Mouse (Mus musculus) ES-E14 (cell line): Measurements from ENCODE around the gene Rexo2. TPM values are rescaled to one million over a fixed set of nuclear protein-coding genes. Genes with fewer than 3 reads are reported as not detected.

Source experiments
- DNase-seq: peaks from one replicate; pipeline ENCODE4 v3.0.0-alpha.2; 2013; ENCODE audit warnings: low read depth, low spot score
- H3K27ac ChIP-seq: 2 replicates; pipeline ENCODE4 v1.5.1; 2012; ENCODE audit warnings: low read depth, mild to moderate bottlenecking, low read length, moderate library complexity, mixed read lengths; ENCODE audit not compliant: poor library complexity, insufficient read depth, severe bottlenecking
- H3K36me3 ChIP-seq: 2 replicates; pipeline ENCODE4 v1.6.1; 2012; ENCODE audit warnings: mild to moderate bottlenecking, low read length, moderate library complexity, mixed read lengths; ENCODE audit not compliant: control insufficient read depth, poor library complexity, insufficient read depth, severe bottlenecking
- H3K4me1 ChIP-seq, 2 experiments: fragments of 150-350 bp in 1 of 2; sonication (generic) in 1 of 2; 2 replicates each; pipeline ENCODE4 v1.6.1; 2012; ENCODE audit warnings: low read length in 2 of 2, mild to moderate bottlenecking in 1 of 2, mixed read lengths in 1 of 2; ENCODE audit not compliant: control insufficient read depth in 2 of 2, insufficient read depth in 2 of 2, poor library complexity in 1 of 2
- H3K4me3 ChIP-seq, 2 experiments: fragments of 150-350 bp in 1 of 2; sonication (generic) in 1 of 2; 2 replicates each; pipeline ENCODE4 v1.5.1; 2012; ENCODE audit warnings: low read length in 2 of 2, low read depth in 1 of 2, mild to moderate bottlenecking in 1 of 2, mixed read lengths in 1 of 2; ENCODE audit not compliant: insufficient read depth in 1 of 2, poor library complexity in 1 of 2, severe bottlenecking in 1 of 2
- H3K9ac ChIP-seq: 2 replicates; pipeline ENCODE4 v1.6.1; 2012; ENCODE audit warnings: low read depth, mild to moderate bottlenecking, low read length, mixed read lengths; ENCODE audit not compliant: poor library complexity, insufficient read depth, severe bottlenecking
- H3K9me3 ChIP-seq: fragments of 150-350 bp; sonication (generic); 2 replicates; pipeline ENCODE4 v1.6.1; 2012; ENCODE audit warnings: low read depth, mild to moderate bottlenecking, low read length; ENCODE audit not compliant: control insufficient read depth, insufficient read depth
- CHD2 ChIP-seq: IDR thresholded peaks from 2 replicates; pipeline ENCODE4 v1.6.1; 2014; ENCODE audit warnings: mild to moderate bottlenecking, low read depth, low read length, inconsistent platforms
- HCFC1 ChIP-seq: IDR thresholded peaks from 2 replicates; pipeline ENCODE4 v1.6.1; 2012; ENCODE audit warnings: low read length, inconsistent platforms, borderline replicate concordance; ENCODE audit not compliant: insufficient read depth
- MAFK ChIP-seq: IDR thresholded peaks from 2 replicates; pipeline ENCODE4 v1.6.1; 2014; ENCODE audit warnings: mild to moderate bottlenecking, low read depth, low read length, inconsistent platforms; ENCODE audit not compliant: insufficient read depth
- ZC3H11A ChIP-seq: IDR thresholded peaks from 2 replicates; pipeline ENCODE4 v1.6.1; 2012; ENCODE audit warnings: low read depth, mild to moderate bottlenecking, inconsistent platforms, low read length, borderline replicate concordance
- ZNF384 ChIP-seq: IDR thresholded peaks from 2 replicates; pipeline ENCODE4 v1.6.1; 2012; ENCODE audit warnings: low read depth, low read length, inconsistent platforms
- in situ Hi-C, 2 experiments: fragments of 600-800 bp; cut with MboI; formaldehyde crosslinking; loops; one replicate each; pipeline ENCODE4 v1.15.1; 2025; ENCODE audit warnings: low sequenced_read_pairs in 2 of 2, inconsistent platforms in 1 of 2; ENCODE audit not compliant: unreplicated experiment in 2 of 2
- total RNA-seq: library from RNA; depleted of rRNA; stranded (reverse); fragments of 300-350 nt; gene quantifications from 2 replicates; pipeline ENCODE4 v1.2.3, GENCODE M21; 2012

The Rexo2 gene
- total RNA-seq, 1 experiment, result 64.7 TPM

- no peaks in the 10 kb centered on the region for H3K9me3 ChIP-seq
- in situ Hi-C loops, result no loop called here
- H3K9ac ChIP-seq, result peak overlapping the region; percentile 4; the same call in 1 of the 2 replicates
- no peak for DNase-seq
- 0 out of 4 replicates have a peak, but pooled peaks cover 0 to 2% of the 10 kb centered on the region in 2 experiments for H3K4me1 ChIP-seq
- no peaks in the 10 kb centered on the region; the same call in 1 of the 2 replicates for H3K36me3 ChIP-seq
- H3K27ac ChIP-seq, result no peak overlapping the region
- no peak for TF ChIP-seq HCFC1
- no peak for TF ChIP-seq ZNF384
- TF ChIP-seq CHD2, result no peak
- TF ChIP-seq ZC3H11A, result no peak
- no peak for TF ChIP-seq MAFK
- peak overlapping the region; percentile 8 to 64; a peak in 3 of 4 replicates for H3K4me3 ChIP-seq
Measured at GRCm38 (mm10) chr9:48481214-48482134, 1.1 kb upstream of the Rexo2 start.

GRCm38 (mm10) chr9:48479838-48480410 is 499 bp downstream of the Rexo2 start:
- TF ChIP-seq ZNF384 (no peak), ZC3H11A (no peak), CHD2 (no peak), MAFK (no peak; the same call in 1 of the 2 replicates), HCFC1 (no peak)
- Histone ChIP-seq H3K4me1 (peaks cover 0 to 2% of the 10 kb centered on the region in 2 experiments; a peak in 1 of 4 replicates), H3K36me3 (peaks cover 2% of the 10 kb centered on the region; the same call in 1 of the 2 replicates), H3K9ac (peak overlapping the region; percentile 92), H3K4me3 (peak overlapping the region; percentile 80 to 97), H3K9me3 (no peaks in the 10 kb centered on the region), H3K27ac (no peak overlapping the region; the same call in 1 of the 2 replicates)
- DNase-seq, result no peak
- in situ Hi-C loops, result no loop called here

GRCm38 (mm10) chr9:48478808-48479207 is 1.6 kb downstream of the Rexo2 start:
- Histone ChIP-seq H3K36me3 (peaks cover 4% of the 10 kb centered on the region; the same call in 1 of the 2 replicates), H3K4me1 (peaks cover 0 to 3% of the 10 kb centered on the region in 2 experiments; a peak in 1 of 4 replicates), H3K4me3 (no peak overlapping the region), H3K9ac (no peak overlapping the region), H3K9me3 (no peaks in the 10 kb centered on the region), H3K27ac (no peak overlapping the region)
- no peak for DNase-seq
- TF ChIP-seq CHD2, result no peak
- TF ChIP-seq MAFK, result no peak
- no peak for TF ChIP-seq ZC3H11A
- TF ChIP-seq ZNF384, result no peak
- TF ChIP-seq HCFC1, result no peak
- in situ Hi-C loops, result no loop called here

GRCm38 (mm10) chr9:48476236-48477165 is 3.9 kb downstream of the Rexo2 start:
- no peak for DNase-seq
- H3K36me3 ChIP-seq, result peaks cover 4% of the 10 kb centered on the region; the same call in 1 of the 2 replicates
- in situ Hi-C loops, result no loop called here
- H3K9ac ChIP-seq, result no peak overlapping the region
- no peak for TF ChIP-seq HCFC1
- peaks cover 4 to 11% of the 10 kb centered on the region in 2 experiments for H3K4me1 ChIP-seq
- no peaks in the 10 kb centered on the region for H3K9me3 ChIP-seq
- H3K27ac ChIP-seq, result no peak overlapping the region
- H3K4me3 ChIP-seq, result no peak overlapping the region
